Mouse (Mus musculus) erythroblast, adult 5-6 weeks (primary cell): Measurements from ENCODE around the gene Cdh23. TPM values are rescaled to one million over a fixed set of nuclear protein-coding genes. Genes with fewer than 3 reads are reported as not detected.

ENCODE experiments used
- ATAC-seq: replicated peaks from 2 replicates; pipeline ENCODE4 v1.8.0; 2016; ENCODE audit warnings: moderate number of reproducible peaks, mild to moderate bottlenecking, moderate TSS enrichment, inconsistent platforms; ENCODE audit not compliant: poor library complexity, low FRiP score, severe bottlenecking
- total RNA-seq, 2 experiments: library from RNA; stranded (forward) in 1 of 2; stranded (reverse) in 1 of 2; fragments of 150-400 nt in 1 of 2; fragments of 200-764, 138-1000 nt in 1 of 2; gene quantifications; 2 replicates each; pipeline versions ENCODE4 v1.2.3 to v1.2.4; 2015 to 2017; ENCODE audit warnings: low replicate concordance in 2 of 2

Gene Cdh23
- total RNA-seq, 2 experiments from 2014 or later: 0.26 TPM; not detected in 1

- no peak for ATAC-seq
These were observed 416.9 kb downstream of the Cdh23 start for GRCm38 (mm10) chr10:60279290-60279940.

DNA sequence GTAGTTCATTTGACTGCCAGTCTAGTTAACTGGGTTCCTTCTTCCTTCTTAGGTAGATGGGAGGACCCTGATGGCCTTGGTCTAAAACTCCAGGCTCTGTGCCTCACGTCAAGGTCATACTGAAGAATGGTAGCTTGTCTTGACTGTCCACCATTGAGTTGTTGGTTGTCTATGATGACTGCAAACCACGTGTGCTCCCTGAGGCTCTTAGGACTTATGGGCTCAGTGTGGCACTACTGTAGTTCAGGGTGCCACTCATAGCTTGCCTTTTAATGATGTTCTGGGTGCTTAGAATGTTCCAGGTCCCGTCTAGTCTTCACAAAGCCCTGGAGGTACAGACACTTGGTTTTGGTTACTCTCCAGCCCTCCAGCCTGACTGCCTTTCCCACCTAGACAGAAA lies 417.5 kb downstream of the Cdh23 start:
- no peak for ATAC-seq

DNA sequence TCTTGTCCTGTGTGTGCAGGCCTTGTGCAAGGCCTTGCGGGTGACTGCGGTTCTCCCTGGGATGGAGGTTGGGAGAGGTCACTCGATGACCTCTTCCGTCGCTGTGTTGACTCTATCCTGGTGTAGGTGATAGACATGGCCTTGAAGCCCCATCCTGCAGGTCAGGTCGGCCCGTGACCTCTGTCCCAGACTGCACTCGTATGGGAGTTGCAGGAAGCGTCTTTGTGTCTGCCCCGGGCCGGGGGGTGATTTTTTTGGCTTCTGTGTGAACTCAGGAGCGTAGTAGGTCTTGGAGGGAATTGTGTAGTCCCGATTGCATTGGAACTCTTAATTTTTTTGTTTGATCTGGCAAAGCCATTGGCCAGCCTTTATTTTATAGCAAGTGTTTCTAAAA lies 418.3 kb downstream of the Cdh23 start:
- peak; percentile 52 for ATAC-seq

DNA sequence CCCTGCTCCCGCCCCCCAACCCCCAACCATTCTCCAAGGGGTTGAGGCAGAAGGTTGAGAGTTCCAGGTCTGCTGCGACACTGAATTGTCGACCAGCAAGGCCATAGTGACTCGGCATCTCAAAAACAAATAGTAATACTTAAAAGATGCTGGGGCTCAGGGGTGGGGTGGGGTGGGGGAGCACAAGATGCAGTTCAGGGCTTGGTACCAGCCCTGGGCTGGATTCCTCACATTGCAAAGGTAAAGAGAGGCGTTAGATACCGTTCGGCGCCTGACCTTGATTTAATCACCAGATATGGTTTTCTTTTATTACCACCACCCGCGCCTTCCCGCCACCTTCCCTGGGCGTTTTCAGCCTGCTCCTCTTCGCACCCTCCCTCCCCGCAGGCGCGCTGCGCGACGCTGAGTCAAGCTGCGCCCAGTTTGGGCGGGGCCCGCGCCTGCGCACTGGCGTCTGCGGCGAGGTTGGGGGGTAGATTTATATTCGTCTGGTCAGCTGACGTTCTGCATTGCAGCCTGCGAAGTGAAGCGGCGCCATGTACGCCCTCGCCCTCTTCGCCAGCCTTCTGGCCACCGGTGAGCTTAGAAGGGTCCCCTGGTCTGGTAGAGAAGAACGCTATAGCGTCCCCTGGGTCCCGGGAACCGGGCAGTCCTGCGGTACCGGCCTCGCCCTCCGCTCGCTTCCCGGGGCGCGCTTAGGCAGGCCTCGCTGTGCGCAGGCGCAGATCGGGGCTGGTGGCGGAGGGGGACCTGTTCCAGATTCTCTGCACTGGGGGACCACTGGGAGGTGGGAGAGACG lies 418.9 kb downstream of the Cdh23 start, which contains the start of gene Psap:
Psap (plus strand) TSS at position 421 of the 799 bp plus-strand sequence.
- peak; percentile 94 for ATAC-seq

- no peak for ATAC-seq
These were observed 422.9 kb downstream of the Cdh23 start for GRCm38 (mm10) chr10:60273382-60273781.

GRCm38 (mm10) chr10:60272241-60272640 lies 424.0 kb downstream of the Cdh23 start:
- ATAC-seq: no peak

- ATAC-seq: no peak
These were observed 425.3 kb downstream of the Cdh23 start for GRCm38 (mm10) chr10:60271015-60271414.

DNA sequence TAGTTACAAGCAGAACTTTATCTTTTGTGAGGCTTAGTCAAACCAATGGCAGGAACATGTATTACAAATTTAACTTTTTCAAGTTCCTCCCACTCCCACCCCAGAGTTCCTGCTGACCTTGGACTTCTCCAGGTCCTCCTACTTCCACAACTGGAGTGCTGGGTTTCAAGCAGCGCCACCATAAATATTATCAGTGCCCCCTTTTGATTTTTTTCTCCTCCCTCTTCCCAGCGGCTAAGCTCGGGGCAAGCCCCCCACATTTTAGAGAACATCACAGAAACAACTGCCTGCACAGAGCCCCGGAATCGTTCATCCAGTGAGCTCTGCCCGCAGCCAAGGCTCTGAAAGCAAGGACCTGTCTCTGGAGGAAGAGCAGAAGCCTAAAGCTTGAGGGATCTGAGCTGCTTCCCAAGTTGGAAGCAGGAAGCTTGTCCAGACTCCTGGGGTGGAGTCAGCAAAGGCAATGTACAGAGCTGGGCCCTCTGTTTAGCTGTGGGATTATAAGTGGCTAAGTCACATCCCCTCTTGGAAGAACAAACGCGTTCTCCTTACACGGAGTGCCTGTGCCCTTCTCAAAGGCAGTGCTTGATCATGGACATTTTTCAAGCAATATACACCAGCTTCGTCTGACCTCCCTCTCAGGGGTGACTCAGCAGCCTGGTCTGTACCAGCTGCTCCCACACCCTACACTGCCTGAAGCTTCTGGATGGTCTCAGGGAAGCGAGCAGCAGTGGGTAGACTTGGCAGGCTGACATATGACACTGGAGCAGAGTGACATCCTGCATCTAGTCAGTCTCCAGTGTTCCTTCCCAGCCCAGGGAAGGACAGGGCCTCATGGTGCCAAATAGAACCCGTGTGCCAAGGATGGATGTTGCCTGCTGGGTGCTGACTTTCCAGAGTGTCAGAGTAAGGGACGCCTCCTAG lies 426.9 kb downstream of the Cdh23 start:
- ATAC-seq: 0 out of 2 replicates have a peak, but pooled peaks have one; percentile 37

GRCm38 (mm10) chr10:60268738-60269137 lies 427.6 kb downstream of the Cdh23 start:
- no peak for ATAC-seq

GRCm38 (mm10) chr10:60266842-60267401 lies 429.4 kb downstream of the Cdh23 start:
- no peak for ATAC-seq

GRCm38 (mm10) chr10:60265252-60265651 lies 431.0 kb downstream of the Cdh23 start:
- no peak for ATAC-seq

DNA sequence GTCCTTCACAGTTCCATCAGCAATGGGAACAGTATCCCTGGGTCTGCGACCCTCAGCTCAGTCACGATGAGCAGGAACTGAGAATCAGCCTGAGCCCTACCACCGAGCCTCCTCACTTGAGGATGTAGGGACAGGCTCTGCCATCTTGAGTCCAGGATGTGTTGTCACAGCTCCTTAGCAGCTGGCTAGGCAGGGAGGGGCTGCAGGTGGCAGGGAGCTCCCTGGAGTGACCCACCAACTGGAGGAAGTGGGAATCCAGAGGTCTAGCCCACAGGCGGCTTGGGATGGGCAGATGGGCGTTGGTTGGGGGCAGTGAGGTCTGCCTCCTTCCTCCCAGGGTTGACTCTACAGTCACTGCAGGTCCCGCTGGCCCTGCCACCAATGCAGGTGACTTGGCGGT lies 432.9 kb downstream of the Cdh23 start:
- ATAC-seq: no peak

DNA sequence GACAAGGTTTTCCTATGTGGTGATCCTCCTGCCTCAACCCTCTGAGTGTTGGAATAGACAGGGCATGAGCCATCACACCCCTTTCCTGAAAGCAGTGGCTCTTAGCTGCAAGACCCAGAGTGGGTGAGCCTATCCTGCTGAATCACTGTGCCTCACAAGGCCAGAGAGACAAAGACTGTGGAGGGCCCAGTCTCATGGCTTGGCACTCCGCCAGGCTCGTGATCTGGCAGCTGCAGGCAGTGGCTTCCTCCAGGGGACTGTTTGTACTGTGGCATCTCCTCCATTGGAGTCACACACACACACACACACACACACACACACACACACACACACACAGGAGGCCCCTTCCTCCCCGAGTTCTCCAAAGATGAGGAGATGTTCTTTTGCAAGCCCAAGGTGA lies 433.9 kb downstream of the Cdh23 start:
- no peak for ATAC-seq

- no peak for ATAC-seq
These were observed 434.8 kb downstream of the Cdh23 start for GRCm38 (mm10) chr10:60261530-60261929.

DNA sequence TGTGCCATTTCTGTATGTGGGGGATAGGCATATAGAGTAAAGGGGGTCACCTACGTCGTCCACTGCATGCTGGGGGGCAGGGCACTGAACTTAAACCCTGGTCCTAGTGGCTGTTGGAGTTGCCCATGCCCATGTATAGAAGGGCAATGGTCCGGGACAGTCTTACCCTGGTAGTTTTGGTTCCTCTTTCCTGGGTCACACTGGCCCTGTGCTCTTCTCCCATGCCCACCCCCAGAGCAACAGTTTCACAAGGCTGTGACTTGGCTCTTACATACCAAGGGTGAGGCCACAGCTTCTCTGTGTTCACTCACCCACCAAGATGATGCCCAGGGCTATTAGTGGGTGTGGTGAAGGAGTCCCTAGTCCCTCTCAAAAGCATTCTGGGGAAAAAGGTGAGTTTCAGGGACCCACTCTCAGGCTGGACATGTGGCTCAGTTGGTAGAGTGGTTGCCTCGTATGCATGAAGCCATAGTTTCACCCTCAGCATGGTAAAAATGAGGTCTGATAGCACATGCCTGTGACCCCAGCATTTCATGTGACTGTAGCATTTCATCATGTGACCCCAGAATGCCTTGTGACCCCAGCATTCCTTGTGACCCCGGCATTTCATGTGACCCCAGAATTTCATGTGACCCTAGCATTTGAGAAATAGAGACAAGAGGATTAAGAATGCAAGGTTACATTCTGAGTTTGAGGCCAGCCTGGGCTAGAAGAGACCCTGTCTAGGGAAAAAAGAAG lies 435.6 kb downstream of the Cdh23 start:
- no peak for ATAC-seq

- ATAC-seq: no peak
These were observed 438.9 kb downstream of the Cdh23 start for GRCm38 (mm10) chr10:60257261-60257825.

GRCm38 (mm10) chr10:60256088-60256487 lies 440.2 kb downstream of the Cdh23 start:
- ATAC-seq: no peak
